Mouse (Mus musculus) kidney, adult 8-10 months (tissue): ENCODE measurements at regions not wholly inside any gene's neighbourhood (a gene's known extent, or its start where the extent isn't known, plus 50 kb on each side); places are given as distances from the start of the nearest gene placed in this dataset.

ENCODE experiments used
- DNase-seq, 2 experiments: peaks; one replicate each; pipeline ENCODE4 v3.0.0; 2022

DNA sequence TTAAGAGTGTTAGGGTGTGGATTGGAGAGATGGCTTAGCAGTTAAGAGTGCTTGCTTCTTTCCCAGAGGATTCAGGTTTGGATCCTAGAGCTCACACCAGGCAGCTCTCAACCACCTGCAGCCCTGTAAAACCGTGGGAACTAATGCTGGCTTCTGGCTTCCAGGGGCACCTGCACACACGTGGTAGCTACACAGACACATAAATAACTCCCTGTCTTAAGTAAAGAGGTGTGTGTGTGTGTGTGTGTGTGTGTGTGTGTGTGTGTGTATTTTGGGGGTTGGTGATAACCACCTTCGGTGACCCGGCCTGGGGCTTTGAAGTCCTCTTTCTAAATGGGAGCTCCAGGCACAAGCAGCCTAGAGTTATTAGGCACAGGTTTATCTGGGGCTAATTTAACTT is 72.5 kb upstream of the Haao start:
- no peak for DNase-seq

DNA sequence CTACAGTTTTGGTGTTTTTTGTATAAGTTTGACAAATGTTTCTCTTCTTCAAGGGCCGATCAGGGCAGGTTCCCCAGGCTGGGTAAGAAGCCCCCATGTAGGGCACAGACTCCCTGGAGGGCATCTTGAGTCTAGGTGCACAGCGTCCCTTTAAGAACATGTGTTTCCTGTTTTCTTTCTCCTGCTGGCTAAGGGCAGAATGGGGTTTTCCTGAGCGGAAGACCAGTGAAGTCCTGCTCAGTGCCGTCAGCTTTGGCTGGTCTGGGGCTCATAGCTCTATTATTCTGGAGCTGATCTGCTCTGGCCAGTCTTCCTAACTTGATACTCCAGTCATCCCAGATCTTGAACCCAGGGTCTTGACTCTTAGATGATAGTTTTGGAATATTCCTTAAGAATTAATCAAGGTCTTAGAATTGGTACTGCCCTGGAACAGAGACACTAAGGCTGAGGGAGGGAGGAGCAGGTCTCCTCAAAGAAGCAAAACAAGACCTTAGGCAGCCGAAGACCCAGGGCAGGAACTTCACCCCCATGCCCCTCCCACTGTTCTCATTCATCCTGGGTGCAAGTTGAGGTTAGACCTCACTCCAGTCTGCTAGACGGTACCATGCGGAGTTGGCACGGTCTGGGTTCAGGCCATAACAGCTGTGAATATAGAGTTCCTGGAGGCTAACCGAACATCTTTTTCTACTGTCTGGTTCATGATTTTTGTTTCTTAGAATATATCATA is 70.8 kb upstream of the Haao start:
- DNase-seq, result no peak

DNA sequence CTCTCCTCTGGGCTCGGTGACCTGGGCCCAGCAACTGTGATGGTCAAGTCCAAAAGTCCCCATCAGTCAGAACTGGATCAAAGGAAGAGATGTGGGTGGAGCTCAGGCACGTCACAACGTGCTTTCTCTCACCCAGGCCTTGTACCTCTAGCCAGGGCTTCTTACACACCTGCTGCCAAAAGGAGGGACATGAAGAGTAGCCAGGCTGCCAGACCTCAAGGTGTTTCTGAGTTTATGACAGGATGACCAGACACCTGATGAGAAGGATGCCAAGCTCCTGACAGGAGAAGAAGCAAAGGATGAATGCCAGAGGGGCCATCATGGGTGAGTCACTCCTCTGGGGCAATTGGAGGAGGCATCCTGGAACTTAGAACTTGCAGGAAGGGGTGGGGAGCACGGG is 70.0 kb upstream of the Haao start:
- no peak for DNase-seq

DNA sequence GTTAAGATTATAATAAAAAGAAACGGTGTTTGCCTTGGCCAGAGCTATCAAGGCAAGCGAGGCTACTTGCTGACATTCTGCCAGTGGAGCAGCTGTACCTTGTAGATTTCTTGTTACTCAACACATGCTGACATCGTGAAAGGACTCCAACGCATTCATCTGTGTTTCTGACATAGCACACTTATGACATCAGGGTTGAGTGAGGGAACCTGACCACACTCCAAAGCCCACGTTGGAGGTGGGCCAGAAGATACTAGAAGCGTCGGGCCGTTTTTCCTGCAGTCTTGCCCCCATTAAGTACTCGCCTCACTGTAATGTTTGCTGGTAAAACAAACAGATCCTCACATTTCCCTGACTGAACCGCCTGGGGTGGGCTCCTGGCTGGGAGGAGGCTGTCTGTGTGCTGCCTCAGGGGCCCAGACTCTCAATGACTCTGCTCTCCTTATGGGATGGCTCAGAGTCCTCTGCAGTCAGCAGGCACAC is 69.0 kb upstream of the Haao start:
- DNase-seq, result peak in 1 of 2 experiments; percentile 36

DNA sequence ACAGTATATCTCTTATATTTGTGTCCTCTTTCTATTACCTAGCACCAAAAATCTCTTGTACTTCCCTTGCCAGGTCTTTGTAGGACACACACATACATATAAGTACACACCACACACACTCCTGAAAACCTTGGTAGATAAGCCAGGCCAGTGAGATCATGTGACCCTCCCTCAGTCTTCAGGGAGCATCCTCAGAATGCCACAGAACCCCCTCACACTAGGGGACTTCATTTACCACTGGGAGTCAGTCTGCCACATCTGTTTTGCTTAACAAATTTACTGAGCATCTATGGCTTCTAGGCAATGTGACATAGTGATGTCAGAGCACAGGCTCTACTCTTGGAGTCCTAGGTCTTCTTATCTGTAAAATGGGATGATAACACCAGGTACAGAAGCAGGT is 67.3 kb upstream of the Haao start:
- no peak for DNase-seq

DNA sequence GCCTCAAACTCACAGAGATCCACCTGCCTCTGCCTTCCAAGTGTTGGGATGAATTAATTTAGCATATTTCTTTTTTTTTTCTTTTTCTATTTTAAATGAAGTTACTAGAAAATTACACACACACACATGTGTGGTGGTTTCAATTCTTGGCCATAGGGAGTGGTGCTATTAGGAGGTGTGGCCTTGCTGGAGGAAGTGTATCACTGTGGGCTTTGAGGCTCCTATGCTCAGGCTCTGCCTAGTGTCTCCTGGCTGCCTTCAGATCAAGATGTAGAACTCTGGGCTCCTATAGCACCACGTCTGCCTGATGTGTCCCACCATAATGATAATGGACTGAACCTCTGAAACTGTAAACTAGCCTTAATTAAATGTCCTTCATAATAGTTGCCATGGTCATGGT is 66.8 kb upstream of the Haao start:
- no peak for DNase-seq

DNA sequence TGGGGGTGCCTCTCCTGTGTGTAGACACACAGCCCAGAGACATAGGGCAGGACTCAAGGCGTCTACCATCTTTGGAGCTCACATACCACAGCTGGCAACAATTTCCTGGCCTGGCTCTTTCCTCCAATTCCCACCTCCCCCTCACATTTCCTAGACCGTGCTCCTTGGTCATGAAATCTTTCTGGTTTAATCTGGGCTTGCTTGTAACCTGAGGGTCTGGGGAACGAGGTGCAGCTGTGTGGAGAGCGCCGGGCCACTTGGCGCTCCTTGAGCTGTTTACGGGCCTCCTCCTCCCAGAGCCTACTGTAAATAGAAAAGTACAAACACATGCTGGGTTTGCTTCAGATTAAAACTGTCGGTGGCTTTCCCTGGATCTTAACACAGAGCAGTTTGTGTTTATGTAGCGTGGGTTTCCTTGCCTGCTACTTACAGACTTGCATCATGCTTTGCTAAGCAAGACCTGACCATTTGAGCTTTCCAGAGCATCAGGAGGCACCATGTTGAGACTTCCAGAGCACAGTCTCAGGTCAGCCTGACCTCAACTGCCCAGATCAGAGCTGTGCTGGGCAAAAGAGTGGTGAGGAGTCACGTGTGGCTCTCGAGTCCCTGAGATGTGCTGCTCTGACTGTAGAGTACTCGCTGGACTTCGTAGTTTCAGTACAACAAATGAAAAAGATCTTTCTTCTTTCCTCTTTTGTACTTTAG is 66.1 kb upstream of the Haao start:
- DNase-seq, result no peak

DNA sequence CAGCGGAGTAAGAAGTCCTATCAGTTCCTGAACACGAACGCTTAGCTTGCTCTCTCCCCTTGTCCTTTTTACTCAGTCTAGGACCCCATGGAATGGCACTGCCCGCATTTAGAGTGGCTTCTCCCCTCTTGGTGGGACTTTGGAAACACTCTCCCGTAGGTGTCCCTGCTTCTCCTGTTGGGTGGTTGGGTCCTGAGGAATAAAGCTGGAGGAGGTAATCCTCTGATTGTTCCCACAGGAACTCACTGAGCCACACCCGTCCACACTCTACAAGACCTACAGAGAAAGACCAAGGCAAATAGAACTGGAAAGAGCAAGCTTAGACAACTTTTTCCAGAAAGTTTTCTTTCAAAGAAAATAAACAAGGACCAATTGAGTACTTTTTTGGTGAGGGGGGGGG is 64.7 kb upstream of the Haao start:
- no peak for DNase-seq

DNA sequence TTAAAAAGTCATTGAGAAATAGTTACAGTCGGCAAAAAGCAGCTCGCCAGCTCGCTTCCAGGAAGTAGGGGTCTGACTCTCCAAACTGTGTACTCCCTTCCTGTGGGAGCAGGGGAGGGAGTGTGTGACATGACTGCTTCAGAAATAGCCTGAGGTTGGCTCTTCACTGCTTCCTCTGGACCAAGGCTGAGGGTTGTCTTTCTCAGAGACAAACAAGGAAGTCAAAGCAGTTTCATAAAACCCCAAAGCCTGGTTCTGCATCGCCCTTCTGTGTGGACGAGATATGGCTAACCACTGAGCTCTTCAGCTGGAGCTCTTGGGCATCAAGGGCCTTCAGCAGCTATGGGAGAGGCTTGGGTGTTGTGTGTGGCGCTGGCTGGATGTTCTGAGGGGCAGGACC is 61.0 kb upstream of the Haao start:
- DNase-seq, result no peak

DNA sequence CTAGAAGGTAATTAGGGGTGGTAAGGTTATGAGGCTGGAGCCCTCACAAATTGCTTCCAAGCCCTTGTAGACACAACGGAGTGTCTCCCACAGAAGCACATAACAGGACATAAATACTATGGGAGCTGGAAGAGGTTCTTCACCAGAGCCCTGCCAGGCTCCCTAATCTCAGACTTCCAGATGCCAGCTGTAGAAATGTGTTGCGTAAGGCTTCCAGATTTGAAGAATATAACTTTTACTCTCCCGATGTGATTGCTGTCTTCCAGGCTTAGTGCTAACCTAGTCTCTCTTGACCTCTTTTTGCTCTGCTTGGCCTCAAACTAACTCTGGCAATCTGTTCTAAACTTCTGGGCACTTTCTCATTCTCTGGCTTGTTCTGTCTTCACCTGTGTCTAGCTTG is 59.8 kb upstream of the Haao start:
- DNase-seq, result no peak

DNA sequence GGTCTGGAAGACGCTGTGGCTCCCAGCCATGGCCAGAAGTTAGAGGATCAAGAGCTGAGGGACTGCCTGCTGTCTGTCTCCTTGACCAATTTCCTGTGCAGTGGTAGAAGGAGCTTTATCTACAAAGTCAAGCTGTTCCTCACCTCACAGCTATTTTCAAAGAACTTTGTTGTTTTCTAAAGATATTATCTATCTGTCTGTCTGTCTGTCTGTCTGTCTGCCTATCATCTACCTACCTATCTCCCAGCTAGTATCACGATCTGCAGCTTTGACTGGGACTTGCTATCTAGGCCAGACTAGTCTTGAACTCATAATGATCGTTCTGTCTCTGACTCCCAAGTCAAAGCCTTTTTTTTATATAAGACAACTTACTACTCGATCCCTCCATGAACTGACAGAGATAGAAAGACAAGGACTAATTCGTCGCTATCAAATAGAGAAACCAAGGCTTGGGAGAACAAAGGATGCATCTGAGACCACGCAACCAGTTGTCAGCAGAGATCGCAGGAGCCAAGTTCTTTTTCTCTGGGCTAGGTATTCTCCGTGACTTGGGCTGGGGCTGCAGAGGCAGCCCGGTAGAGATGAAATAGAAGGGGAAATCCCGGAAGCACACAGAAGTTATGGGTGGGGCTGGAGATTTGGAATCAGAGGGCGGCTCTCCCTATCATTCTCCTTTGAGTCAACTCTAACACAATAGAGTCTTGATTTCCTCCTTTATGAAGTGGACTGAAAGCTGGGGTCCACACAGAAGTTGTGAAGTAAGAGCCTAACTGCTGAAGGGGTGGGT is 59.2 kb upstream of the Haao start:
- DNase-seq, result no peak

DNA sequence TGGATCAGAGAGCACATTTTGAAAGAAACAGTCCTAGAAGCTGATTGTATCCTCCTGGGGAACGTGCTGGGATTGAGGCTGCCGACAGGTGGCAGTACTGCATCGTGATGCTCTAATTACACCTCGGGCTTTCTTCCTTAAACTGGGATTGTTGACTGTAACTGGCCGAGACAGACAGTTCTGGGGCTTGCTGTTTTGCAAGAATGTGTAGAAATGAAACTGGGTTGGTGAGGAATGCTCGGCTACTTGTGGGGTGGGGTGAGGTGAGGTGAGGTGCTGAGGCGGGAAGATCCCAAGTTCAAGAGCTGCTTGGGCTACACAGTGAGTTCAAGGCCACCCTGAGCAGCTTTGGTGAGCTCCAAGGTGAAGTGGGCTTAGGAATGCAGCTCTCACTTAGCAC is 55.7 kb upstream of the Haao start:
- peak; percentile 70 to 76 for DNase-seq

DNA sequence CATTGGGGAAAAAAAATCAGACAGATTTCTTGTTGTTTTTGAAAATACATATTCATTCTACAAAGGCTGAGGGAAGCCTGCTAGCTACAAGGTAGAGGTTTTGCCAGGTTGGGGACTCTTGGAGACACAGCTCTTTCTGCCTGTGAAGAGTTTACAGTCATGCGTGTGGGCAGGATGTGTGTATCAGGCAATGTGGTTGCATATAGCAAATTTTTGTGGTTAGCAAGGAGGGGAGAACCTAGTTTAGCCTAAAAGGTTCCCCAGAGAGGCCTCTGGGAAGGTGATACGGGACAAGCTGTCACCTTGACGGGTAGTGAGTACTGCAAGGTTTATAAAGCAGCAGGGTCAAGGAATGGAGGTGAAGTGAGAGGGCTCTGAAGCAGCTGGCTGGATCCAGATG is 54.8 kb upstream of the Haao start:
- DNase-seq, result no peak

DNA sequence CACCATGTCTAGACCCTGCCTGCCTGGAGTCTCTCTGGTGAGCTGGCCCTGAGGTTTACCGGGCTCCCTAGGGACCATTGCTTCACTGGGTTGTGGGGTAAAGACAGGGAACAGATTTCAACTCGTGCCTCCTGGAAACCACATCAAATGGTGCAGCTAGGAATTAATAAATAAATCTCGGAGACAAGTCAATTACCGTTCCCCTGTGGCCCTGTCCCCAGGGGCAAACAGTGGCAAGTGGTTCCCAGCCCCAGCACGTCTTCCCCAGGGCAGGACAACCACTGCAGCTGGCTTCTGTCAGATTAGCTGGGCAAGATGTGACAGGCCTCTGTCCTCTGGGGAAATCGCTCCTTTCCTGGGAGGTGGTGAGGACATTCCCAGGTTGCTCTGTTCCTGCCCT is 54.3 kb upstream of the Haao start:
- no peak for DNase-seq

DNA sequence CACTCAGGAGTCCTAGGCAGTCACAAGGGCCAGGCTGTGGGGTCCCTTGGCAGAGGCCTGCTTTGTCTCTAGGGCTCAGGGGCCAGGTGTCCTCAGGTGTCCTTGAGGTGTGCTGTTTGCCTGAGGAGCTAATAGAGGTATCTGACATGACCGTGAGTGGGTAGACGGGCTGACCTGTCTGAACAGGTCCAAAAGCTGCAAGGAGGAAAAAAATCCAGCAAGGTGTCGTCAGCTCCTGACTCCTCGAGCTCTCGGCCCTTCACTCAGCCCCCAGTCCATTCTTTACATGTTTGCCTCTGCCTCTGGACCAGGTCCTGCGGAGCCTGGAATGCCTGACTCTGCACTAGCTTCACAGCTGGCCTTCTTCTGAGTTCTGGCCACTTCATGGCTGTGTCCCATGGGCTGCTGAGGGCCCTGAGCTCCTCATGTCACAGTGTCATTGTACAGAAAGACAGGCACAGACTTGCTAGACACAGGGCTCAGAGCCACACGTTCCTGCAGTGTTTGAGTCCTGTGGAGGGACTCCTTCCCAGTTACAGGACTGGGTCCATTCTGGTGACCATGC is 51.9 kb upstream of the Haao start:
- no peak for DNase-seq

DNA sequence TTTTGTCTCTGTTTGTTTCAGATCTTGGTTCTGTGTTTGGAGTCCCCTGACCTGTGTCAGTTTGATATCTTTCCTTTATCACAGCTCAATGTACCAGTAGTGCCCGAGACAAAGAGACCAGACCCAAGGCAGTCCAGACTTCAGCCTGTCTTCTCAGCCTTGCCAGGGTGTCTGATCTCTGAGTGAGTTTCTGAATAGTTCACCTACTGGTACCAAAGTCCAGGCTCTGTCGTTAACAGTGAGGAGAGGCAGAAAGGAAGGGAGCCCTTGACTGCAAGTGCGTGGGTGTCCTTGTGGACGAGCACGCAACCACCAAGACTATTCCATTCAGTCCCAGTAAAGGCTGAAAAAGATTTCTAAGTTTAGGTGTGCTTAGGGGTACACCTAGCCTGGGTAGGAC is 50.8 kb upstream of the Haao start:
- peak; percentile 38 to 41 for DNase-seq
